ENCODE assay signal across 8 mouse cellular contexts in the genomic region with DNA sequence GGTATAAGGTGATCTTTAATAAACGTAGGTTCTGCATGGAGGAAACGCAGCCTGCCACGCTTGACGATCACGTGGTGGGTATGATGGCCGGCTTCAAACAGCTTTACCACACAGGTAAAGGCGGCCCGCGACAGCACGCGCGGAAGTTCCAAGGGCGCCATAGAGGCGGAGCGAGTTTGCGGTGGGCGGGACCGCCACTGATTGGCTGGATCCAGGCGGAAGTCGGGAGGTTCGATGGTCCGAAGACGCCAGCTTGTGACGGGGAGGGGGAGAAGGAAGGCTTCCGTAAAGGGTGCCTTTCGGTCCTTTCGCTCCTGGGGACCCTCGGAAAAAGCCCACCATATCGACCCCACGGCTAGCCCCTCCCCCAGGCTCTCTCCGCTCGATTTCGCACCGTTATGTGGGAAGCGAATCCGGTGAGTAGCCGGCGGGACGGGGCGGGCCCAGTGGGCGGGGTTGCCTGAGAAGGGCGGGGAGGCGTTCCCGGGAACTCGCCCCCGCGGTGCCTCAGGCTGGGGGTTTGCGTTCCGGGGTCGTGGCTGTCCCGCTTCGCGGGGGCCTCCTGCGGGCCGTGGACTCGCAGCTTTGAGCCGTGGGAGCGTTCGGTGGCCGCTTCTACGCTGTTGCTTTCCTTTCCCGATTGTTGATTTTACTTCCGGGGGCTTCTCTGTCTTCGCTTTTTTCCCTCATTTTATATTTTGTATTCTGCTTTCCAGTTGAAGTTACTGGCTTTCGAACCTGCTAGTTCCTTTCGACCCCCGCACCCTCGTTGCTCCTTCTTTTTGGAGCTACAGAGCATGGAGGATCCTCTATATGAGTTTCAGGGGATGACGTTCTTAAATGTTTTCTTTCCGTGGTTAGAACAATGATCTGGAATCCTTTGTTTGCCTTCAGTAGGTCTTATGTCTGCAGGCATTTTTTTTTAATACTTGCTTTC. TPM values are rescaled to one million over a fixed set of nuclear protein-coding genes. Genes with fewer than 3 reads are reported as not detected.
DNase-seq lines count a peak whose midpoint lies in the region; ATAC-seq lines count a peak whose summit lies in the region.

No protein-coding gene starts in this region.

- under 1% methylated on average over 63 of the region's 70 CpGs for WGBS in intestine, embryonic 14.5 days

- intact Hi-C loops in gastrocnemius, postnatal 14 days (cut with DNase I; ENCODE audit: low total_unique reads): no loop called here
- intact Hi-C loops in left cerebral cortex, postnatal 14 days (cut with DNase I): no loop called here

- H3K4me1 ChIP-seq in intestine, embryonic 14.5 days (replicated peaks; ENCODE audit: control insufficient read depth, insufficient read depth, low read length): no peaks in the 10 kb centered on the region

- peak overlapping the region; percentile 61 for H3K9ac ChIP-seq in intestine, embryonic 14.5 days (ENCODE audit: low read length)

- H3K27me3 ChIP-seq in intestine, embryonic 14.5 days (replicated peaks; ENCODE audit: control insufficient read depth, insufficient read depth, low read length): 0 out of 2 replicates have a peak, but pooled peaks cover 4% of the 10 kb centered on the region

- H3K27ac ChIP-seq in intestine, embryonic 14.5 days (ENCODE audit: low read depth): peak overlapping the region; percentile 80

- no peaks in the 10 kb centered on the region for H3K36me3 ChIP-seq in intestine, embryonic 14.5 days (ENCODE audit: control insufficient read depth, insufficient read depth, low read length)

- H3K4me2 ChIP-seq in intestine, embryonic 14.5 days (ENCODE audit: low read length): peak overlapping the region; percentile 67

- ATAC-seq in intestine, embryonic 14.5 days (replicated peaks; ENCODE audit: low FRiP score, low TSS enrichment, low read depth): peak; percentile 97

- H3K9me3 ChIP-seq in intestine, embryonic 14.5 days (ENCODE audit: control insufficient read depth, low read length): no peaks in the 10 kb centered on the region

- H3K4me3 ChIP-seq in intestine, embryonic 14.5 days (ENCODE audit: low read depth, low read length): peak overlapping the region; percentile 65

- DNase-seq in adrenal gland, adult (ENCODE audit: inconsistent age in 2 of 2, low spot score in 1 of 2): peak; percentile 94 to 99
- peak; percentile 94 for DNase-seq in embryo, embryonic 10.5 days (ENCODE audit: low spot score)
- peak; percentile 91 for DNase-seq in gastrocnemius, postnatal 14 days
- DNase-seq in intestine, embryonic 14.5 days (ENCODE audit: low spot score): peak; percentile 97
- DNase-seq in left cerebral cortex, postnatal 14 days (ENCODE audit: low spot score in 2 of 2): peak; percentile 90 to 91
- DNase-seq in mesoderm, embryonic 11.5 days (ENCODE audit: low read depth, low spot score): peak; percentile 91
- peak; percentile 87 to 89 for DNase-seq in right cerebral cortex, postnatal 36 days (ENCODE audit: low spot score in 2 of 2)
- peak; percentile 95 for DNase-seq in yolk sac, embryonic 10.5 days (ENCODE audit: low spot score)

RNA-seq across cellular contexts. Expression of gene Parp11, which starts 7.0 kb away (rescaled TPM):
- total RNA-seq in gastrocnemius, postnatal 14 days (2021): 1 to 10 TPM; 3.8 to 5.7 TPM
- 24.6 and 26.8 TPM in 2 replicates for polyA plus RNA-seq in intestine, embryonic 14.5 days (2014; fragmentation: Nextera tagmentation; extraction: Ambion mirVana)
- total RNA-seq in left cerebral cortex, postnatal 14 days (2021): 10 to 100 TPM; 32.3 to 32.5 TPM

Comparison
In these comparisons a context has a peak if more than half of its experiments do, and no peak if none do; other contexts are left out.
1. Peak in every context shown above with its lines: DNase-seq, ATAC-seq, H3K4me3 ChIP-seq and H3K27ac ChIP-seq.
2. RNA of gene Parp11, which starts 7.0 kb away (total RNA-seq): 32.3 to 32.5 TPM in left cerebral cortex, postnatal 14 days; 3.8 to 5.7 TPM in gastrocnemius, postnatal 14 days; every median in the first group is over 4 times any median in the second.